Mouse (Mus musculus): ENCODE measurements around the gene Elane. TPM values are rescaled to one million over a fixed set of nuclear protein-coding genes. Genes with fewer than 3 reads are reported as not detected.

The Elane gene
- total and polyA plus RNA-seq, 2 experiments from 2014 or later, result not detected

DNA sequence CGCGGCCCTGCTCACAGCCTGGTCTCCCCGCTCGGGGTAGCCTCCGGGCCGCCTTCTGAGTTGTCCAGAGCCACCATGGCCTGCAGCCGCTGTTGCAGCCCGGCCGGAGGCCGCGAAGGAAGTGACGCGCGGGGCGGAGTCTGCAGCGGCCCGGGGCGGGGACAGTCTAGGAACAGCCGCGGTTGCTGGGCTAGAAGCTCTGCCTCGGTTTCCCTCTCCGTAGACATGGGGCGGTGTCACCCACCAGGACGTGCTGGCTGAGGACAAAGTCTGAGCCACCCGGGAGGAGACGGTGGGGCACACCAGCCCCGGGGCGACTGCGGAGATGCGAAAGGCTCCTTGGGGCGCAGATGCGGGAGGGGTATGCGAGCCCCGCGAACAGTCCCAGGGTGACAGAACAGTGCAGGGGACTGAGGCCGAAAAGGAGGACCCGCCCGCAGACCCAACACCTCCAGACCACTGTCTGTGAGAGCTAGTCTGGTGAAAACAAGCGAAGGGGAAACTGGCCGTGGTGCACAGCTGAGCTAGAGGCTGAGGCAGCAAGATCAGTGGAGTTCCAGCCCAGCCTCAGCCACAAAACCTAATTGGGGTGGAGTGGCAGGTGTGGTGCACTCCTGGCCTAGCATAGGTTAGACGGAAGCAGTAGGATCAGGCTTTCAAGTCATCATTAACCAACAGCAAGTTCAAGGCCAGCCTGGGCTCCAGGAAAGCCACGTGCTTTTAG is 30.9 kb downstream of the Elane start, which contains the start of gene Kiss1r:
Kiss1r (plus strand) TSS at position 164 of the 724 bp plus-strand sequence.
- no peak for TF ChIP-seq CTCF (IDR thresholded peaks at IDR 0.05)
- peak within 1 kb of the TSS; percentile 70 for H3K27ac ChIP-seq (ENCODE audit: low read depth, low read length)
- H3K4me2 ChIP-seq (ENCODE audit: low read depth, low read length, poor library complexity, severe bottlenecking), result peak within 1 kb of the TSS; percentile 95
- no peaks in the 10 kb centered on the region for H3K9me3 ChIP-seq (ENCODE audit: low read length)
- 2% methylated on average over 42 of the region's 42 CpGs for WGBS
- H3K9ac ChIP-seq (replicated peaks; ENCODE audit: low read length, poor library complexity, severe bottlenecking), result peak within 1 kb of the TSS; percentile 86
- peaks cover 6% of the 10 kb centered on the region; the same call in 1 of the 2 replicates for H3K36me3 ChIP-seq (ENCODE audit: insufficient read depth, low read length)
- H3K4me1 ChIP-seq (ENCODE audit: insufficient read depth, low read length), result peaks cover 18% of the 10 kb centered on the region
- DNase-seq (ENCODE audit: low spot score), result peak; percentile 80
- H3K27me3 ChIP-seq (ENCODE audit: insufficient read depth, low read length), result peaks cover 33% of the 10 kb centered on the region
- peak within 1 kb of the TSS; percentile 59 for H3K4me3 ChIP-seq (ENCODE audit: low read depth, low read length)
- peak; percentile 70 for ATAC-seq (ENCODE audit: low FRiP score)

DNA sequence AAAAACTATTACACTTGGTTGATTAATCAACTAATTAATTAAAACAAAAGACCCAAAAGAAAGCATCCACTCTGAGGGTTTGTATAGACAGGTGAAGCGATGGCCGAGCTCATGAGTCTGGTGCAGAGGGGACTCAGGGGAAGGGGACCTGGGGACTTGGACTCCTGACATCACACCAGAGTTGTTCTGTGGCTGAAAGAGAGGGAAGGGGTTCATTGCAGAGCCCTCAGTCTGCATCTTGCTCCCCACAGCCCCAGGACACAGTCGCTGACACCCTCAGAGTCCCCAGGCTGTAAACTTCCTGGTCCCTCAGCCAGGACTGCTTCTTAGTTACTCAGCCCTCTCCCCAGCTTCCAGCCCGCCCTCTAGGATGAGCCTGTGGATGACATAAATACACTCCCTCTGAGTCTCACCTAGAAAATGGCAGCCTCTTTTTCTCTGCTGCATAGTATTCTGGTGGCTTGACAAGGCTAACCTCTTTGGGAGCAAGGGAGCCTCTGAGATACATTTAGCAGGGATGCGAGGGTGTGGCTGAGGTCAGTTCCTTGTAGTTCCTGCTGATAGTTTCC is 31.6 kb downstream of the Elane start:
- Histone ChIP-seq H3K27me3 (ENCODE audit: insufficient read depth, low read length) (peaks cover 39% of the 10 kb centered on the region), H3K9ac (replicated peaks; ENCODE audit: low read length, poor library complexity, severe bottlenecking) (peak overlapping the region; percentile 86; the same call in 1 of the 2 replicates), H3K4me3 (ENCODE audit: low read depth, low read length) (peak overlapping the region; percentile 59), H3K4me2 (ENCODE audit: low read depth, low read length, poor library complexity, severe bottlenecking) (peak overlapping the region; percentile 95), H3K9me3 (ENCODE audit: low read length) (no peaks in the 10 kb centered on the region), H3K36me3 (ENCODE audit: insufficient read depth, low read length) (no peaks in the 10 kb centered on the region), H3K27ac (ENCODE audit: low read depth, low read length) (no peak overlapping the region), H3K4me1 (ENCODE audit: insufficient read depth, low read length) (peaks cover 18% of the 10 kb centered on the region)
- 63% methylated on average over 5 of the region's 5 CpGs for WGBS
- DNase-seq (ENCODE audit: low spot score) (no peak), ATAC-seq (ENCODE audit: low FRiP score) (no peak)
- TF ChIP-seq CTCF (IDR thresholded peaks at IDR 0.05), result no peak

DNA sequence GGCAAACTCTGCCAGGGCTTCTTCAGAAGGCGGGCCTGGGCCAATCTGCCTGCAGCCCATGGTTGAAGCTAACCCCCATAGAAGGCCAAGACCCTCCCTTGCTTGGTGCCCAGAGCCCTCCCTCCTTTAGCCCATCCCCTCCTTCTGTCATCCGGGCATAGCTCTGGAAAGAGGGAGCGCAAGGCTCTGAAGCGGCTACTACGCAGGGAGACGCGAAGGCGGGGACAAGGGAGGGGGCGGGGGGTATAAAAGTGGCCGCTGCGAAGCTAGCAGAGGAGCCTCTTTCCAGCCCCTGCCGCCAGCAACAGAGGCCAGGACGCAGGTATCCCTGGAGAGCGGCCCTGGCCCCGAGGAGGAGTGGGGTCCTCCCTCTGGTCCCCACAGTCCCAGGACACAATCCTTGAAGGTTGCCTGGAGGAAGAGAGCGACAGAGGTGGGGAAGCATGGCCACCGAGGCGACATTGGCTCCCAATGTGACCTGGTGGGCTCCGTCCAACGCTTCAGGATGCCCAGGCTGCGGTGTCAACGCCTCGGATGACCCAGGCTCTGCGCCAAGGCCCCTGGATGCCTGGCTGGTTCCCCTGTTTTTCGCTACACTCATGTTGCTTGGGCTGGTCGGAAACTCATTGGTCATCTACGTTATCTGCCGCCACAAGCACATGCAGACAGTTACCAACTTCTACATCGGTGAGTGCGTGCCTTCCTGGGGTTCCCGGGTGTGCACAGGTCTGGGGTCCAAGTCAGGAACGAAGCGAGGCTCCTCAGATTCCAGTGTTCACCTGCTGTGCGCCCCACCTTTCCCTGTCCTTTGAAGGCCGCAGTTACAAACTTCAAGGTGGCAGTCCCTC is 32.4 kb downstream of the Elane start:
- DNase-seq (ENCODE audit: low spot score) (no peak), ATAC-seq (ENCODE audit: low FRiP score) (no peak)
- no peak overlapping the region; the same call in 1 of the 2 replicates for H3K4me2 ChIP-seq (ENCODE audit: low read depth, low read length, poor library complexity, severe bottlenecking)
- peaks cover 18% of the 10 kb centered on the region for H3K4me1 ChIP-seq (ENCODE audit: insufficient read depth, low read length)
- no peak overlapping the region for H3K27ac ChIP-seq (ENCODE audit: low read depth, low read length)
- no peaks in the 10 kb centered on the region for H3K36me3 ChIP-seq (ENCODE audit: insufficient read depth, low read length)
- H3K9me3 ChIP-seq (ENCODE audit: low read length), result no peaks in the 10 kb centered on the region
- no peak overlapping the region for H3K9ac ChIP-seq (replicated peaks; ENCODE audit: low read length, poor library complexity, severe bottlenecking)
- no peak overlapping the region; the same call in 1 of the 2 replicates for H3K4me3 ChIP-seq (ENCODE audit: low read depth, low read length)
- WGBS, result 6% methylated on average over 35 of the region's 35 CpGs
- peaks cover 48% of the 10 kb centered on the region for H3K27me3 ChIP-seq (ENCODE audit: insufficient read depth, low read length)
- no peak for TF ChIP-seq CTCF (IDR thresholded peaks at IDR 0.05)

DNA sequence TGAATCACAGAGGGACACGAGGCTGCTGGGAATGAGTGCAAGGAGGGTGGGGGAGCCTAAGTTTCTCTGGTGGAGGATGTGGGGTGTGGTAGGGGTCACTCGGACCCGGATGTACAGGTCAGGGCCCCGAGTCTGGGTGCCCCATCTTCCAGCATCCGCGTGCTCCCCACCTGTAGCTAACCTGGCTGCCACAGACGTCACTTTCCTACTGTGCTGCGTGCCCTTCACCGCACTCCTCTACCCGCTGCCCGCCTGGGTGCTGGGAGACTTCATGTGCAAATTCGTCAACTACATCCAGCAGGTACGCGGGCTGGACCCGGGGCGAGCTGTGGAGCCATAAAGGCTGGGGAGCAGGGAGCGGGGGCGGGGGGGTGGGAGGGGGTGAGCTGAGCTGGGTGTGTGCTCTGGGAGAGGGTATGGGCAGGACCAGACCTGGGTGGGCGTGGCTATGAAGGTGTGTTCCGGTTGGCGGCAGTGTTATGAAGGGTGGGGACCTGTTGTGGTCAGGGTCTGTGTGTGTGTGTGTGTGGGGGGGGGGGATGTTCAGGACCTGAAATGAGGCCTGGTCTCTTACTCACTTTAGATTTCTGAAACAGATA is 33.3 kb downstream of the Elane start:
- H3K36me3 ChIP-seq (ENCODE audit: insufficient read depth, low read length), result no peaks in the 10 kb centered on the region
- no peak for DNase-seq (ENCODE audit: low spot score)
- no peak overlapping the region for H3K4me3 ChIP-seq (ENCODE audit: low read depth, low read length)
- no peak for ATAC-seq (ENCODE audit: low FRiP score)
- TF ChIP-seq CTCF (IDR thresholded peaks at IDR 0.05), result no peak
- WGBS, result 5% methylated on average over 21 of the region's 21 CpGs
- 0 out of 2 replicates have a peak overlapping the region, but pooled peaks have one; percentile 20 for H3K4me2 ChIP-seq (ENCODE audit: low read depth, low read length, poor library complexity, severe bottlenecking)
- H3K27ac ChIP-seq (ENCODE audit: low read depth, low read length), result no peak overlapping the region
- H3K9ac ChIP-seq (replicated peaks; ENCODE audit: low read length, poor library complexity, severe bottlenecking), result no peak overlapping the region
- H3K27me3 ChIP-seq (ENCODE audit: insufficient read depth, low read length), result peaks cover 50% of the 10 kb centered on the region
- H3K4me1 ChIP-seq (ENCODE audit: insufficient read depth, low read length), result peaks cover 17% of the 10 kb centered on the region
- no peaks in the 10 kb centered on the region for H3K9me3 ChIP-seq (ENCODE audit: low read length)

DNA sequence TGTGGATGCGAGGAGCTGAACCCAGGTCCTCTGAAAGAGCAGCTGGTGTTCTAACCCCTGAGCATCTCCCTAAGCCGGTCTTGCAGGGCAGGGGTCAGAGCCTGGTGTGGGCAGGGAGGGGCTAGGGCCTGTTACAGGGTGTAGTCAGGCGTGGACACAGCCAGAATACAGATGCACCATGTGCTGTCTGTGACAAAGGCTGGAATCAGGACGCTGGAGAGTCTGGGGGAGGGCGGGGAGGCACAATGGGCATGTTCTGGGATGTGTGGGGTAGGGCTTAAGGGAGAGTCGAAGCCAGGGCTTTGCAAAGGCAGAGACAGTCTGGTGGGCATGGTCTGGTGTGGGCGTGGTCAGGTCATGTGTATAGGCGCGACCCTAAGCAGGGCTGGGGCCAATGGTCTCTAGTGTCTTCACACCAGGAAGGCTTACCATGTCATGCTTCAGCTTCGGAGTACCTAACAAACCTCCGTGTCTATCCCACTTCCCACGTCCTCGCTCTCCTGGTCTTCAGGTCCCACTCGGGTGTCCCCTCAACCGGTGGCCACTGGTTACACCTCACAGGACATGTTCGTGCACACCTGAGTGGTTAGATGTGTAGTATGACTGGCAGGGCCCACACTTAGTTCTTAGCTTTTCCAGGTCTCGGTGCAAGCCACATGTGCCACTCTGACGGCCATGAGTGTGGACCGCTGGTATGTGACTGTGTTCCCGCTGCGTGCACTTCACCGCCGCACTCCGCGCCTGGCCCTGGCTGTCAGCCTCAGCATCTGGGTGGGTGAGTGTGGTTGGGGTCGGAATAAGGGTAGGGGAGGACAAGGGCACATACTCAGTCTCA is 34.2 kb downstream of the Elane start:
- H3K27me3 ChIP-seq (ENCODE audit: insufficient read depth, low read length), result peaks cover 50% of the 10 kb centered on the region
- no peak for DNase-seq (ENCODE audit: low spot score)
- no peaks in the 10 kb centered on the region for H3K9me3 ChIP-seq (ENCODE audit: low read length)
- H3K36me3 ChIP-seq (ENCODE audit: insufficient read depth, low read length), result no peaks in the 10 kb centered on the region
- peak overlapping the region; percentile 37 for H3K4me3 ChIP-seq (ENCODE audit: low read depth, low read length)
- 17% methylated on average over 26 of the region's 26 CpGs for WGBS
- no peak overlapping the region for H3K27ac ChIP-seq (ENCODE audit: low read depth, low read length)
- no peak overlapping the region for H3K9ac ChIP-seq (replicated peaks; ENCODE audit: low read length, poor library complexity, severe bottlenecking)
- peak overlapping the region; percentile 47 for H3K4me2 ChIP-seq (ENCODE audit: low read depth, low read length, poor library complexity, severe bottlenecking)
- ATAC-seq (ENCODE audit: low FRiP score), result peak; percentile 9; the same call in 1 of the 2 replicates
- peaks cover 13% of the 10 kb centered on the region for H3K4me1 ChIP-seq (ENCODE audit: insufficient read depth, low read length)
- no peak for TF ChIP-seq CTCF (IDR thresholded peaks at IDR 0.05)

Measured in midbrain, postnatal 0 days (tissue).